Mouse (Mus musculus) CD4-positive, CD25-positive, alpha-beta regulatory T cell, adult 4 months (primary cell): ENCODE data around the gene Srms. TPM values are rescaled to one million over a fixed set of nuclear protein-coding genes. Genes with fewer than 3 reads are reported as not detected.

Experiments
- ATAC-seq: one replicate; pipeline ENCODE4 v1.8.0; 2017
- polyA plus RNA-seq, 2 experiments: library from polyadenylated mRNA; unstranded; fragments of 100-300 nt; shearing (Covaris generic); gene quantifications; one replicate each; pipeline ENCODE4 v1.2.1; 2017

Srms gene
- polyA plus RNA-seq, 2 experiments from 2014 or later = 0.42 to 0.70 TPM

- no peak for ATAC-seq
Measured at GRCm38 (mm10) chr2:181160821-181161220, 52.2 kb downstream of the Srms start.

- no peak for ATAC-seq
Measured at GRCm38 (mm10) chr2:181159771-181160170, 53.2 kb downstream of the Srms start.

GRCm38 (mm10) chr2:181159091-181159514, 53.9 kb downstream of the Srms start:
- ATAC-seq = no peak

DNA sequence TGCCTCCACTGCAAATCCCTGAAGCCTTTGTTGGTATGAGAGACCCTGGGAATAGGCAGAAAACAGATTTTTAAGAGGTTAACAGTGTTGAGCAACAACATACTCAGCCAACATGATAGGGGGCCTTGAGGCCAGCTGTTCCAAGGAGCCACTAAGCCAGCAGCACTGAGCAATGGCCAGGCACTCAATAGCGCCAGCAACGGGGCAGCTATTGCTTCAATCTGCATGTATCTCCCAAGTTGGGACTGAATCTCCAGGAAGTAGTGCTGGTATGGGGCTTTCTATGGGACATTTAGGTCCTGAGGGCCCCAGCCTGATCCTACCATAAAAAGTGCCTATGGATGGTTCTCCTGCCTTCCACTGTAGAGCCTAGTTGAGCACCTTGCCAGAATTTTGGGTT, 54.5 kb downstream of the Srms start:
- ATAC-seq = no peak

DNA sequence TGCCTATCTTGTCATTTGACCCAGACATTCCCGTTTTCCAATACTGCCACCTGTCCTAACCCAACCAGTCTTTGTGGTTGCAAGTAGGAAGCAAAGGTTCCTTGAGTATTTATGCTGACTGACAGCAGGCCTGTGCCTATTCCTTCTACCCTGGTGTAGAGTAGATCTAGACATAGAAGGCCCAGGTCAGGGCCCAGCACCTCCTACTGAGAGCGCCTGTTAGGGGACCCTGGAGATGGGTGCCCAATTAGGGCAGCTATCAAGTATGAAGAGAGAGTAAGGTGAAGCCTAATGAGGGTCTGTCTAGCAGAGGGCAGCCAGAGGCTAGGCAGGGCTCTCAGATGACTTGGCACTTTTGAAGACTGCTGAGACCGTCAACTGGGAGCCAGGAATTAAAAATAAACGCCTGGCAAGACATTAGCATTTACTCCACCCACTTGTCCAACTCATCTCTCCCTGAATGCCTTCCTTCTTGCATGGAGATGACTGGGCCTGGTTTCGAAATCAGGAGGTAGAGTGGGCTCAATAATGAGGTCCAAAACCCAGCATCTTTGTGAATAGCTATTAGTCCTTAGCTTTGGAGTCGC, 55.2 kb downstream of the Srms start:
- ATAC-seq = no peak

- ATAC-seq = no peak
Measured at GRCm38 (mm10) chr2:181157180-181157579, 55.8 kb downstream of the Srms start.

GRCm38 (mm10) chr2:181156248-181157121, 56.5 kb downstream of the Srms start, which contains the start of gene Eef1a2:
Eef1a2 (minus strand) TSS chr2:181157014.
- no peak for ATAC-seq

DNA sequence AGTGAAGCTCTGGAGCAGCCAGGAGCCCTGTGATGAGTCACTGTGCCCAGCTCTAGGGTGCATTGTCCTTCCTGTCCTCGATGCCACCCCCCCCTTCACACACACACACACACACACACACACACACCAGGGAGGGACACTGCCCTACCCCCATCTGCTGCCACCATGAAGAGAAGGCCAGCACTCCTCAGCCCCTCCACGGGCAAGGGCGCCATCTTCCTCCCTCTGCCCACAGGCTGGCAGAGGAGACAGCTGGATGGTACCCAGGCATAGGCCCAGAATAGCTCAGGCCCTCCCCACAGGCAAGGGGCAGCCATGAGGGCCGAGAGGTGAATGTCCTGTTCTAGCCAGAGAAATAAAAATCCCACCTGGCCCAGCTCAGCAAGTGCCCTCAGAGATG, 57.2 kb downstream of the Srms start:
- ATAC-seq = no peak

Other genes starting within 250 kb of the Srms start
- gene Arfgap1, start 246.0 kb downstream of the Srms start, polyA plus RNA-seq = 10 to 100 TPM; 42.6 to 73.0 TPM
- gene Col20a1, start 226.7 kb downstream of the Srms start, polyA plus RNA-seq = under 1 TPM; 0.36 to 0.38 TPM
- gene Chrna4, start 169.6 kb downstream of the Srms start, polyA plus RNA-seq = not detected
- gene Kcnq2, start 77.9 kb downstream of the Srms start, polyA plus RNA-seq = not detected
- not detected for gene Eef1a2, start 56.2 kb downstream of the Srms start, polyA plus RNA-seq
- gene Ppdpf, start 25.9 kb downstream of the Srms start, polyA plus RNA-seq = 100 to 1,000 TPM; 138 to 145 TPM
- under 1 TPM in 1 of 2 experiments, not detected in 1; 0.08 TPM for gene Ptk6, start 10.4 kb downstream of the Srms start, polyA plus RNA-seq
- 1 to 10 TPM in 1 of 2 experiments, not detected in 1; 1.3 TPM for gene Fndc11, start 6.8 kb upstream of the Srms start, polyA plus RNA-seq
- gene Helz2, start 28.8 kb upstream of the Srms start, polyA plus RNA-seq = 10 to 100 TPM; 19.7 to 25.9 TPM
- 1 to 10 TPM; 9.5 to 9.7 TPM for gene Gmeb2, start 74.8 kb upstream of the Srms start, polyA plus RNA-seq
- not detected for gene Stmn3, start 101.3 kb upstream of the Srms start, polyA plus RNA-seq
- 10 to 100 TPM; 42.4 to 44.3 TPM for gene Rtel1, start 106.6 kb upstream of the Srms start, polyA plus RNA-seq
- gene Zgpat, start 151.7 kb upstream of the Srms start, polyA plus RNA-seq = 10 to 100 TPM; 16.4 to 23.4 TPM
- gene Arfrp1, start 152.2 kb upstream of the Srms start, polyA plus RNA-seq = 10 to 100 TPM; 67.6 to 76.2 TPM
- gene Lime1, start 166.9 kb upstream of the Srms start, polyA plus RNA-seq = 100 to 1,000 TPM; 302 to 371 TPM
- 1 to 10 TPM; 3.4 to 4.3 TPM for gene Zbtb46, start 246.2 kb upstream of the Srms start, polyA plus RNA-seq